Mouse (Mus musculus): ENCODE data around the gene Pgm5. TPM values are rescaled to one million over a fixed set of nuclear protein-coding genes. Genes with fewer than 3 reads are reported as not detected.

The Pgm5 gene
- polyA plus RNA-seq (2012; ENCODE audit: insufficient read depth, insufficient read length, missing spikeins), result 0.33 and 0.83 TPM in 2 replicates

DNA sequence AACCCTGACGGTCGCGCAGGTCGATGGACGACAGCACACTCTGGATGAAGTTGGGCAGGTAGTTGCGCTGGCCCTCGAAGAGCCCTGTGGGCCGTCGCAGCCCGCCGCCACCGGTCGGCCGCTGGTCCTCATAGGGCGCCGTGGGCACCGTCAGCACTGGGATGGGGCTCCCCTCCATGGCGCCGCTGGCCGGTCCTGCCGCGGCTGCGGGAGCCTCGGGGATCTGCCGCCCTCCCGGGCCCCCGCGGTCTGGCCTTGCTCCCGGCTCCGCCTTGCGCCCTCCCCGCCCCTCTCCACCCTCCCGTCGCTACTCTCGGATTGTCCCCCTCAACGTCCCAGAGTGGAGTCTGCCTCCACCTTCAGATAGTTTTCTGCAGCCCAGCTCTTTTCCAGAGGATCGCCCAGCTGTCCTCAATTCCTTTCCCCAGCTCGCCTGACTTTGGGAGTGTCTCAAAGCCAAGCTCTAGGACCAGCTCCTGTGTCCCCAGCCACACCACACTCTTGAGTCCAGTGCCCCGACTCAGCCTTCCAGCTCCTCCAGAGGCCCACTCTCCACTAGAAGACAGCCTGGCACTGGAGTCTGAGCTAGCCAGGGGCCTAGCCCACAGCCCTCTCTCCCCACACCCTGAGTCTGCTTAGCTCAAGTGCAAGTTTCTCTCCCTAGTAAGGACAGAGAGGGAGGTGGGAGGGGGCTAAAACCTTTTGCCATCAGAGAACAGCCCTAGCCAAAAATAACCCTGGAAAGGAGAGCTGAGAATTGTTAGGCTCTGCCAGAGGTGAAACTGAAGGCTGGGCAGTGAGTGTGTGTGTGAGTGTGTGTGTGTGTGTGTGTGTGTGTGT lies at the start of gene Pgm5:
TSS of gene Pgm5 (minus strand) at position 244 of the 840 bp plus-strand sequence.
- Histone ChIP-seq H3K4me3 (ENCODE audit: insufficient read depth, low read length) (peak within 1 kb of the TSS; percentile 41), H3K27ac (ENCODE audit: insufficient read depth, low read depth, low read length) (no peak within 1 kb of the TSS), H3K4me1 (ENCODE audit: control insufficient read depth, insufficient read depth, low read length) (no peaks in the 10 kb centered on the region; the same call in 1 of the 2 replicates)
- TF ChIP-seq POLR2A (IDR thresholded peaks at IDR 0.05; ENCODE audit: borderline replicate concordance, low read depth, low read length), result no peak
- no peak for TF ChIP-seq CTCF (IDR thresholded peaks at IDR 0.05; ENCODE audit: low read depth, low read length)

DNA sequence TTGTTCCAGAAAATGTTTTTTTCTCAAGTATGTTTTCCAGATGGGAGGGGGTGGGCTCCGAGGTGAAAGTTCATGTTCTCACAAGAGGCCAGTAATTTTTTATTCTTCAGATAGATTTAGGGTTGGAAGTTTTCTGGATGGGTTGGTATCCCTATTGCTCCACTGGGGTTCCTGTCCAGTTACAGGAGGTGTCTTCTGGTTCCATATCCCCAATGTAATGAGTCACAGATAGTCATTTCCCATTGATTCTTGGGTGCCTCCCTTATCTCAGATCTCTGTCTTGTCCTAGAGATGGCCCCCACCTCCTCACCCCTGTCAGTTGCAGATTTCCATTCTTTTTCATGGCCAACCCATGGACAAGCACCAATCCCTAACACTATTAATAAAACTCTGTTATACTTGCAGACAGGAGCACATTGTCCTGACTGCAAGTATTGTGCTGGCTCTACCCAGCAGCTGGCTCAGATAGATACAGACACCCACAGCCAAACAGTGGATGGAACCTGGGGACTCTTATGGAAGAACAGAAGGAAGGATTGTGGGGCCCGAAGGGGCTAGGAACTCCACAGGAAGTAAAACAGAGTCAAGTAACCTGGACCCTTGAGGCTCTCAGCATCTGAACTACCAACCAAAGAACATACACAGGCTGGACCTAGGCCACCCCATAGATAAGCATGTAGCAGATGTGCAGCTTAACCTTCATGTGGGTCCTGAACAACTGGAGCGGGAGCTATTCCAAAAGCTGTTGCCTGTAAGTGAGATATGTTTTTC lies 46.9 kb upstream of the Pgm5 start:
- H3K4me1 ChIP-seq (ENCODE audit: control insufficient read depth, insufficient read depth, low read length), result peaks cover 7% of the 10 kb centered on the region
- no peak overlapping the region for H3K27ac ChIP-seq (ENCODE audit: insufficient read depth, low read depth, low read length)
- H3K4me3 ChIP-seq (ENCODE audit: insufficient read depth, low read length), result no peak overlapping the region
- no peak for TF ChIP-seq POLR2A (IDR thresholded peaks at IDR 0.05; ENCODE audit: borderline replicate concordance, low read depth, low read length)
- TF ChIP-seq CTCF (IDR thresholded peaks at IDR 0.05; ENCODE audit: low read depth, low read length), result no peak

DNA sequence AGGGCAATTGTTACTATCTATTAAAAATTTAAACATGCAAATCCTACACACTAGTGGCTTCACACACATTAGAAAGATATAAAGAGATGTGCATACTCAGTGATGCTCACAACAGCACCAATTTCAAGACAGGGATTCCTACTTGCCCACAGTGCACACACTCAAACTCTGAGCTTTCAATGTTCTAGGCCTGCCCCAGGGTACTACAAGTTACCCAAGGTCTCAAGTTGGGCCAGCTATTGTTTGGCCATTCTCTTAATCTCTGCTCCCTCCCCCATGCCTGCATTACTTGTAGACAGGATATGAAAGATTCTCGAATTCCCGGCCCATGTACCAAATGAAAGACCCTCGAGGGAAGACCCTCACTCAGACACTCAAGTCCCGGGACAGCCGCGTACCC lies 46.0 kb upstream of the Pgm5 start:
- Histone ChIP-seq H3K27ac (ENCODE audit: insufficient read depth, low read depth, low read length) (no peak overlapping the region), H3K4me3 (ENCODE audit: insufficient read depth, low read length) (no peak overlapping the region), H3K4me1 (ENCODE audit: control insufficient read depth, insufficient read depth, low read length) (peaks cover 7% of the 10 kb centered on the region)
- TF ChIP-seq POLR2A (IDR thresholded peaks at IDR 0.05; ENCODE audit: borderline replicate concordance, low read depth, low read length) (no peak), CTCF (IDR thresholded peaks at IDR 0.05; ENCODE audit: low read depth, low read length) (no peak)

DNA sequence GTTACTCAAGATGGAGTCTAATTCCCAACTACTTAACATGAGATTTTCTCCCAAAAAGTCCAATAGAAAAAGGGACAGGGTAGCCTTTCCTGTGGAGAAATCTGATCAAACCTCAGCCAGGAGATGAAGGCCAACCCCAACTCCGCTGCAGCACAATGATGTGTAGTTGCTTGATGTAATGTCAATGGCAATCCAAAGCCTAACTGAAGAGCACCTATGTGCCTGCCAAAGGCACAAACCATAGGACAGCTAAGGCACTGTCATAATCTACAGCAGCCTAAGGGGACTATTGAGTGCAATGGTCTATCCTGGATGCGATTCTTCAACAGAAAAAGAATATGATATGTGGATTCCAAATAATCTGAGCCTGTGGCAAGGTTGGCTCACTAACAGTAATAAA lies 41.2 kb upstream of the Pgm5 start:
- H3K4me1 ChIP-seq (ENCODE audit: control insufficient read depth, insufficient read depth, low read length), result no peaks in the 10 kb centered on the region
- H3K27ac ChIP-seq (ENCODE audit: insufficient read depth, low read depth, low read length), result no peak overlapping the region
- no peak overlapping the region for H3K4me3 ChIP-seq (ENCODE audit: insufficient read depth, low read length)
- TF ChIP-seq POLR2A (IDR thresholded peaks at IDR 0.05; ENCODE audit: borderline replicate concordance, low read depth, low read length), result no peak
- TF ChIP-seq CTCF (IDR thresholded peaks at IDR 0.05; ENCODE audit: low read depth, low read length), result no peak

DNA sequence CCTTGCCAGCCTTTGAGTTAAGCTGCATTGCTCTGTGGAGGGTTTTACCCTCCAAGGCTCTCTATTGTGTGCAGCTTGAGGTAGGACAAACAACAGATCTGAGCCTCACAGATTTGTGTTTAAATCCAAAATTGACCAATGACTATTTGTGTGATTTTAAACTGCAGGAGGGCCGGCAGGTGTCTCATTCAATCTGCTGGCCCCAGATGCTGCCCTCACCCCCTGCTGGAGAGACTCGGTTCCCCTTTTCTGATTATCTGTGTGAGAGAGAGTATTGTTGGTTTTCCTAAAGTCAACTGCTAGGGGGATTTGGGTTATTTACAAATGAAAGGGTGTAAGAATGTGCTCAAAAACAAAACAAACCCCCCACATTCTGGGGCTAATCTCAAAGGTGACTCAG lies 40.6 kb upstream of the Pgm5 start:
- Histone ChIP-seq H3K27ac (ENCODE audit: insufficient read depth, low read depth, low read length) (no peak overlapping the region), H3K4me1 (ENCODE audit: control insufficient read depth, insufficient read depth, low read length) (no peaks in the 10 kb centered on the region), H3K4me3 (ENCODE audit: insufficient read depth, low read length) (no peak overlapping the region)
- TF ChIP-seq POLR2A (IDR thresholded peaks at IDR 0.05; ENCODE audit: borderline replicate concordance, low read depth, low read length) (no peak), CTCF (IDR thresholded peaks at IDR 0.05; ENCODE audit: low read depth, low read length) (no peak)

DNA sequence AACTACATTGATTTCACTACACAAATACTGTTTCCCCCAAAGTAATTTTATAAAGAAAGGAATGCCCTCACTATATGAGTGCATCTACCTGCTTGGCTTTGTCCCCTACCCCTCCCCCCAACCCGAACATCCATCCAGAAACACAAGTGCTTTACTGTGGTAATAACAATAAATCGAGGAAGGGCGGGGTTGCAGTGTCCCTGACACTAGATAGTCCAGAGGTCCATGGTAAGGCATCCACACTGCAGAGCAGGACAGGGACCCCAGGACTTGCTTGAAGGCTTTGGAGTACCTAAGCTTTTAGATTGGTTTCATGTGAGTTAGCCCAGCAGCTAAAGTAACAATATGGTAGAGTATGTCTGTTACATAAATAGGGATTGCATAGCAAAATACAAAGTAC lies 40.0 kb upstream of the Pgm5 start:
- no peak for TF ChIP-seq POLR2A (IDR thresholded peaks at IDR 0.05; ENCODE audit: borderline replicate concordance, low read depth, low read length)
- no peak for TF ChIP-seq CTCF (IDR thresholded peaks at IDR 0.05; ENCODE audit: low read depth, low read length)
- H3K4me1 ChIP-seq (ENCODE audit: control insufficient read depth, insufficient read depth, low read length), result no peaks in the 10 kb centered on the region
- no peak overlapping the region for H3K27ac ChIP-seq (ENCODE audit: insufficient read depth, low read depth, low read length)
- no peak overlapping the region for H3K4me3 ChIP-seq (ENCODE audit: insufficient read depth, low read length)

DNA sequence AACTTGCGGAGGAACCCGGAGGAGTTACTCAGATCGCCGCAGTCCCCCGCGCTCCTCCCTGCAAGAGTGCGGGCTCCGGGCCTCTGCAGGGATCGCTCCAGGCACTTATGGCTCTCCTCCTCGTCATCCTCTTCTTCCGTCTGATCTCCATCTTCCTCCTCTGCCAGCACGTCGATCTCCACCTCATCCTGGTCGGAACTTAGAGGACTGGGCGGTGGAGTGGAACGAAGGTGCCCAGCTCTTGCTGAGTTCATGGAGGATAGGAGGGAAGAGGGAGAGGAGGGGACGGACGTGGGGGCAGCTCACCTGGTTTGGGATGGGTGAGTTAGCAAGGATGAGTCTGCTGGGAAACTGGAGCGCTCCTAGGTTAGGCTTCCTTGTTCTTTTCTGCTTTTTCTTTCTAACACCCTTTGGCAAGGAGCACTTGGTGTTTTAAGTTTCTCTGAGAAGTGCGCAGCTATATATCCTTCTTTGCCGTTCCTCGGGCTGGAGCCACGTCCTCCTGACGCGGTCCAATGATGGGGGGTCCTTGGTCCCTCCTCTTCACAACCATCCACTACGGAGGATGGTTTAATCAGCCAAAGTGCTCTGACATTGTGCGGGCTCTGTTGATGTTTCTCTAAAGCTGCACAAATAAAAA lies 39.0 kb upstream of the Pgm5 start, which contains the start of gene Foxd4:
TSS of gene Foxd4 (minus strand) at position 617 of the 640 bp plus-strand sequence.
- H3K27ac ChIP-seq (ENCODE audit: insufficient read depth, low read depth, low read length), result no peak within 1 kb of the TSS
- no peaks in the 10 kb centered on the region for H3K4me1 ChIP-seq (ENCODE audit: control insufficient read depth, insufficient read depth, low read length)
- TF ChIP-seq POLR2A (IDR thresholded peaks at IDR 0.05; ENCODE audit: borderline replicate concordance, low read depth, low read length) (no peak), CTCF (IDR thresholded peaks at IDR 0.05; ENCODE audit: low read depth, low read length) (no peak)
- H3K4me3 ChIP-seq (ENCODE audit: insufficient read depth, low read length), result peak within 1 kb of the TSS; percentile 32

DNA sequence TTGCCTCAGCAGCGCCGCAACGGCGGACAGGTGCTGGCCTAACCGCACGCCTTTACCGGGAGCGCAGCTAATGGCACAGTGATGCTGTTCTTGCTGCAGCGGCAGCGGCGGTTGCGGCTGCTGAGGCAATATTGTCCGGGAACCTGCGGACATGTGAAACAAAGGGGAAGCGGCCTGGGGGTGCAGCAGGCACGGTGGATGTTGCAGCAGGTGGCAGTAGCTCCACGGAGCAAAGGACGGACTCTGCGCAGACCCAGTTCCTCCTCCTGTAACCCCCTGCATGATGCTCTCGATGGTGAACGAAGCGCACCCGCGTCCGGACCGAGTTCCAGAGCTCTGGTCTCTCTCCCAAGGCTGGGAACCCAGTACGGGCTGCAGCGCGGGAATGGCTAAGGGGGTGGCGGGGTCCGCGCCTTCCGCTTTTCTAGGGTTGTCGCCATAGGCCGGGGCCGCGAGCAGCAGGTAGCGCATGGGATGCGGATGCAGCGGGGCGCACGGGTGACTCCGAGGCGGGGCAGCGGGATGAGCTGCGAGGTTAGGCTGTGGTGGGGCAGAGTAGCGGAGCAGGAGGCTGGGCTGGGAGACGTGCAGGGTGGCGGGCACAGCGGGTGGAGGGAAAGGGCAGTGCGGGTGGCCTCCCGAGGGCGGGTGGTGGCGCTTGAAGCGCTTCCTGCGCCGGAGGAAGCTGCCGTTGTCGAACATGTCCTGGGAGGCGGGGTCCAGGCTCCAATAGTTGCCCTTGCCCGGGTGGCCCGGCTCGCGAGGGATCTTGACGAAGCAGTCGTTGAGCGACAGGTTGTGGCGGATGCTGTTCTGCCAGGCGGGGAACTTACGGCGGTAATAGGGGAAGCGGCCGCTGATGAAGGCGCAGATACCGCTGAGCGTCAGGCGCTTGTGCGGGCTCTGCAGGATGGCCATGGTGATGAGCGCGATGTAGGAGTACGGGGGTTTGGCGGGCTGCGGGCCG lies 38.2 kb upstream of the Pgm5 start:
- H3K27ac ChIP-seq (ENCODE audit: insufficient read depth, low read depth, low read length), result no peak overlapping the region
- peak overlapping the region; percentile 32 for H3K4me3 ChIP-seq (ENCODE audit: insufficient read depth, low read length)
- TF ChIP-seq POLR2A (IDR thresholded peaks at IDR 0.05; ENCODE audit: borderline replicate concordance, low read depth, low read length), result no peak
- no peak for TF ChIP-seq CTCF (IDR thresholded peaks at IDR 0.05; ENCODE audit: low read depth, low read length)

More for the DNA sequence above, 38.2 kb upstream of the Pgm5 start:
- H3K4me1 ChIP-seq (ENCODE audit: control insufficient read depth, insufficient read depth, low read length), result no peaks in the 10 kb centered on the region

Data from bone marrow macrophage, adult 2 months (primary cell).